ENCODE assay signal across 9 mouse cellular contexts in genomic region chr4:108696934-108697333, GRCm38 (mm10). TPM values are rescaled to one million over a fixed set of nuclear protein-coding genes. Genes with fewer than 3 reads are reported as not detected.
DNase-seq lines count a peak whose midpoint lies in the region; ATAC-seq and TF ChIP-seq lines count a peak whose summit lies in the region.
"Had no signal": no experiment of that assay in that cellular context is flagged by ENCODE, and none has a peak within 500 bp of the region (broad histone marks: within the 10 kb centered on the region; RNA-seq: fewer than 3 reads in every experiment).

No protein-coding gene starts in this region.

- no peak overlapping the region for H3ac ChIP-seq in C2C12 (ENCODE audit: control insufficient read depth, insufficient read length, low read depth)

- H3K4me3 ChIP-seq in hindbrain, embryonic 11.5 days (ENCODE audit: low read depth, low read length), result no peak overlapping the region
- H3K4me3 ChIP-seq in hindbrain, embryonic 16.5 days (ENCODE audit: low read length), result no peak overlapping the region
- no peak overlapping the region for H3K4me3 ChIP-seq in C2C12 (ENCODE audit: insufficient read depth, poor library complexity, severe bottlenecking)
- no peak overlapping the region for H3K4me3 ChIP-seq in lung, embryonic 16.5 days (ENCODE audit: low read length)
- H3K4me3 ChIP-seq: embryonic facial prominence, embryonic 13.5 days had no signal

- WGBS in hindbrain, embryonic 11.5 days, result 56% methylated on average over 3 of the region's 3 CpGs
- WGBS in hindbrain, embryonic 16.5 days, result 58% methylated on average over 3 of the region's 3 CpGs
- WGBS in lung, embryonic 16.5 days, result 53% methylated on average over 3 of the region's 3 CpGs

- no peak for ATAC-seq in hindbrain, embryonic 11.5 days (ENCODE audit: low FRiP score)
- no peak for ATAC-seq in hindbrain, embryonic 16.5 days
- peak; percentile 34; the same call in 1 of the 2 replicates for ATAC-seq in lung, embryonic 16.5 days (ENCODE audit: low read depth)

- no peaks in the 10 kb centered on the region for H3K79me2 ChIP-seq in C2C12 (ENCODE audit: control insufficient read depth, insufficient read depth)

- no peak overlapping the region for H3K9ac ChIP-seq in hindbrain, embryonic 11.5 days (ENCODE audit: low read depth, low read length)
- no peak overlapping the region for H3K9ac ChIP-seq in hindbrain, embryonic 16.5 days (ENCODE audit: low read depth, low read length)
- H3K9ac ChIP-seq in lung, embryonic 16.5 days (ENCODE audit: low read length), result no peak overlapping the region
- H3K9ac ChIP-seq: embryonic facial prominence, embryonic 13.5 days had no signal

- H3K27ac ChIP-seq in hindbrain, embryonic 11.5 days (ENCODE audit: low read depth, low read length), result no peak overlapping the region
- no peak overlapping the region for H3K27ac ChIP-seq in hindbrain, embryonic 16.5 days (ENCODE audit: low read depth, low read length)
- H3K27ac ChIP-seq in lung, embryonic 16.5 days (ENCODE audit: low read length), result no peak overlapping the region
- H3K27ac ChIP-seq: embryonic facial prominence, embryonic 13.5 days had no signal

- peak; percentile 41 for DNase-seq in hindbrain, embryonic 11.5 days (ENCODE audit: low spot score)
- peak; percentile 62 for DNase-seq in R1 (ENCODE audit: low read depth, low spot score)
- DNase-seq in forelimb bud, embryonic 11.5 days (ENCODE audit: low read depth, low spot score), result peak; percentile 18
- DNase-seq in T-cell, adult 2 months (ENCODE audit: low spot score), result no peak
- DNase-seq in urinary bladder, postnatal 25 days (ENCODE audit: low spot score), result no peak

- H3K27me3 ChIP-seq in hindbrain, embryonic 11.5 days (ENCODE audit: control insufficient read depth, insufficient read depth, low read length), result no peaks in the 10 kb centered on the region
- no peaks in the 10 kb centered on the region for H3K27me3 ChIP-seq in hindbrain, embryonic 16.5 days (replicated peaks; ENCODE audit: control insufficient read depth, insufficient read depth, low read length)
- H3K27me3 ChIP-seq in C2C12 (ENCODE audit: control insufficient read depth, insufficient read depth, insufficient read length), result no peaks in the 10 kb centered on the region
- no peaks in the 10 kb centered on the region for H3K27me3 ChIP-seq in lung, embryonic 16.5 days (ENCODE audit: control insufficient read depth, insufficient read depth, low read depth, low read length)
- H3K27me3 ChIP-seq: embryonic facial prominence, embryonic 13.5 days had no signal

- H3K4me1 ChIP-seq in hindbrain, embryonic 11.5 days (replicated peaks; ENCODE audit: control insufficient read depth, insufficient read depth, low read length), result no peaks in the 10 kb centered on the region
- H3K4me1 ChIP-seq in hindbrain, embryonic 16.5 days (ENCODE audit: control insufficient read depth, insufficient read depth, low read depth, low read length), result no peaks in the 10 kb centered on the region
- H3K4me1 ChIP-seq in lung, embryonic 16.5 days (replicated peaks; ENCODE audit: control insufficient read depth, insufficient read depth, low read length), result no peaks in the 10 kb centered on the region
- H3K4me1 ChIP-seq: embryonic facial prominence, embryonic 13.5 days had no signal

- H3K9me3 ChIP-seq in hindbrain, embryonic 11.5 days (ENCODE audit: control insufficient read depth, low read length), result no peaks in the 10 kb centered on the region
- H3K9me3 ChIP-seq in hindbrain, embryonic 16.5 days (ENCODE audit: control insufficient read depth, low read length), result no peaks in the 10 kb centered on the region
- no peaks in the 10 kb centered on the region for H3K9me3 ChIP-seq in lung, embryonic 16.5 days (ENCODE audit: control insufficient read depth, low read length)
- H3K9me3 ChIP-seq: embryonic facial prominence, embryonic 13.5 days had no signal

- H3K36me3 ChIP-seq in hindbrain, embryonic 11.5 days (ENCODE audit: control insufficient read depth, insufficient read depth, low read length), result no peaks in the 10 kb centered on the region
- H3K36me3 ChIP-seq in hindbrain, embryonic 16.5 days (ENCODE audit: control insufficient read depth, insufficient read depth, low read length), result no peaks in the 10 kb centered on the region
- no peaks in the 10 kb centered on the region for H3K36me3 ChIP-seq in C2C12 (ENCODE audit: control insufficient read depth, insufficient read depth)
- H3K36me3 ChIP-seq in lung, embryonic 16.5 days (ENCODE audit: control insufficient read depth, insufficient read depth, low read length), result no peaks in the 10 kb centered on the region

- H3K79me3 ChIP-seq in C2C12 (ENCODE audit: low read depth), result no peaks in the 10 kb centered on the region

- TF ChIP-seq CTCF in C2C12 (IDR thresholded peaks at IDR 0.05; ENCODE audit: control insufficient read depth, insufficient read depth, insufficient read length), result peak; percentile 13

- no peak overlapping the region for H3K4me2 ChIP-seq in hindbrain, embryonic 11.5 days (replicated peaks; ENCODE audit: low read depth, low read length)
- no peak overlapping the region for H3K4me2 ChIP-seq in hindbrain, embryonic 16.5 days (ENCODE audit: low read length)
- no peak overlapping the region for H3K4me2 ChIP-seq in lung, embryonic 16.5 days (ENCODE audit: low read depth, low read length)
- H3K4me2 ChIP-seq: embryonic facial prominence, embryonic 13.5 days had no signal

TF ChIP-seq in C2C12, 6 proteins besides CTCF, POLR2A, EP300 and RAD21:
- no peak for TF ChIP-seq MYOG (IDR thresholded peaks at IDR 0.05; ENCODE audit: control insufficient read depth, extremely low read depth, insufficient read length)
- TF ChIP-seq CEBPB (IDR thresholded peaks at IDR 0.05; ENCODE audit: low read depth), result no peak
- TF ChIP-seq MAX (IDR thresholded peaks at IDR 0.05), result no peak
- no peak for TF ChIP-seq MYOD1 (IDR thresholded peaks at IDR 0.05; ENCODE audit: control insufficient read depth, insufficient read length, low read depth)
- TF ChIP-seq USF1 (IDR thresholded peaks at IDR 0.05; ENCODE audit: low read depth), result no peak
- TF ChIP-seq FOSL1 (IDR thresholded peaks at IDR 0.05; ENCODE audit: insufficient read depth, low read length, poor library complexity, severe bottlenecking), result no peak

RNA-seq across cellular contexts. Expression of gene 3110021N24Rik, which starts 22.5 kb away (rescaled TPM):
- polyA plus RNA-seq in hindbrain, embryonic 11.5 days (2014; fragmentation: Nextera tagmentation; extraction: Ambion mirVana), result 1.3 and 2.0 TPM in 2 replicates
- polyA plus RNA-seq in hindbrain, embryonic 16.5 days (2015; fragmentation: Nextera tagmentation; extraction: Ambion mirVana), result 0.90 and 1.3 TPM in 2 replicates
- polyA plus RNA-seq in C2C12 (2012; fragmentation: generic; extraction: Trizol), result not detected
- 1.6 TPM in 2 replicates for polyA plus RNA-seq in lung, embryonic 16.5 days (2015; fragmentation: Nextera tagmentation; extraction: Ambion mirVana)

Comparison
In these comparisons a context has a peak if more than half of its experiments do, and no peak if none do; other contexts are left out.
1. DNase-seq: peak in hindbrain, embryonic 11.5 days (single experiment), R1 (single experiment) and forelimb bud, embryonic 11.5 days (single experiment); none in T-cell, adult 2 months (single experiment) and urinary bladder, postnatal 25 days (single experiment).